Mouse (Mus musculus) G1E (cell line): Measurements from ENCODE around the gene Snrk. TPM values are rescaled to one million over a fixed set of nuclear protein-coding genes. Genes with fewer than 3 reads are reported as not detected.

Experiments used
- ATAC-seq: 2 replicates; pipeline ENCODE4 v1.8.0; 2016; ENCODE audit warnings: mild to moderate bottlenecking; ENCODE audit not compliant: insufficient number of reproducible peaks, poor library complexity, low FRiP score, severe bottlenecking; ENCODE audit errors: extremely low read depth
- DNase-seq: peaks from one replicate; pipeline ENCODE4 v3.0.0; 2012; ENCODE audit warnings: low spot score
- H3K27me3 ChIP-seq: 2 replicates; pipeline ENCODE4 v1.6.1; 2012; ENCODE audit warnings: mild to moderate bottlenecking, low read length, inconsistent platforms; ENCODE audit not compliant: insufficient read depth
- H3K36me3 ChIP-seq: replicated peaks from 2 replicates; pipeline ENCODE3; 2012; ENCODE audit warnings: mild to moderate bottlenecking, inconsistent platforms
- H3K4me1 ChIP-seq: 2 replicates; pipeline ENCODE4 v1.6.1; 2012; ENCODE audit warnings: low read depth, low read length, inconsistent platforms, mixed read lengths; ENCODE audit not compliant: insufficient read depth
- H3K4me3 ChIP-seq: 2 replicates; pipeline ENCODE4 v1.5.1; 2012; ENCODE audit warnings: low read depth, mild to moderate bottlenecking, inconsistent platforms, low read length, moderate library complexity, mixed read lengths
- H3K9me3 ChIP-seq: replicated peaks from 2 replicates; pipeline ENCODE4 v1.6.1; 2012; ENCODE audit warnings: inconsistent platforms
- CTCF ChIP-seq: IDR thresholded peaks from 2 replicates; pipeline ENCODE4 v1.5.1; 2012; ENCODE audit warnings: low read depth, low read length, inconsistent platforms, mixed read lengths
- GATA1 ChIP-seq: IDR thresholded peaks from 2 replicates; pipeline ENCODE4 v1.6.1; 2012; ENCODE audit warnings: borderline replicate concordance, low read length, inconsistent platforms, mixed read lengths
- GATA2 ChIP-seq: IDR thresholded peaks from 2 replicates; pipeline ENCODE4 v1.6.1; 2012; ENCODE audit warnings: low read depth, low read length, inconsistent platforms, borderline replicate concordance
- POLR2AphosphoS5 ChIP-seq: IDR thresholded peaks from 2 replicates; pipeline ENCODE4 v1.6.1; 2012; ENCODE audit warnings: low read depth, low read length, inconsistent platforms; ENCODE audit not compliant: insufficient replicate concordance
- TAL1 ChIP-seq: conservative IDR thresholded peaks from 2 replicates; pipeline ENCODE4 v1.6.1; 2012; ENCODE audit warnings: low read depth, low read length, inconsistent platforms, mixed read lengths
- polyA plus RNA-seq: library from polyadenylated mRNA; stranded (reverse); fragments of >175 nt; gene quantifications from 2 replicates; pipeline ENCODE4 v1.2.3, GENCODE M21; 2012
- total RNA-seq, 2 experiments: library from RNA; stranded (forward) in 1 of 2; stranded (reverse) in 1 of 2; fragments of 200-1000 nt in 1 of 2; fragments of >200 nt in 1 of 2; fragmentation: Nextera tagmentation in 1 of 2; gene quantifications; 2 replicates each; pipeline ENCODE4 v1.2.3; 2014 to 2017

The Snrk gene
- total and polyA plus RNA-seq, 3 experiments = 27.8 to 37.2 (median 29.5) TPM

DNA sequence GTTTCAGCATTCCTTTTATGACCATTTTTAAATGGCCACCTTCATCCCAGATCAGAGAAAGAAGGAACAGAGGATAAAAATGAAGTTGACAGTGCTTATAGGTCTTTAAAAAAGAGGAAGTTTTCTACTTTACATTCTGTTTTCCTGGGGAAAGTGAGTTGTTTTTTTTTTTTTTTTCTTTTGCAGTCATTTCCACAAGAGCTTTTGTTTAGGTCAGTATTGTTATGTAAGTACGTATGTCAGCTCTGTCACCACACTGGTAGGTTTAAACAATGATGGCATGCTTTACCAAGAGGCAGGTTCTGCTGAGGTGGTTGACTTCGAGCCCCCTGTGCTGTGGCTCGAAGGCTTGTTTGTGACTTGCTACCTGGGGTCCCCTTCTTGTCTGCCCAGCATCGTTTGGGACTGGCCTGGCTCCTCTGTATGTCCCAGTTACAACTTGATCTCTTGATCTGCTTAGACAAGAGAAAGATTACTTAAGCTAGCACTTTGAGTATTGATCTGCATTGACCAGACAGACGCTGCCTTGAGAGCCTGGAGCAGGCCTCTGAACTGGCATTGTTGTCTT is 8.7 kb downstream of the Snrk start:
- Histone ChIP-seq H3K4me3 (no peak overlapping the region), H3K27me3 (no peaks in the 10 kb centered on the region), H3K9me3 (no peaks in the 10 kb centered on the region), H3K36me3 (peaks cover 15% of the 10 kb centered on the region), H3K4me1 (peaks cover 18% of the 10 kb centered on the region)
- ATAC-seq (no peak), DNase-seq (no peak)
- TF ChIP-seq TAL1 (no peak), GATA1 (no peak), POLR2AphosphoS5 (no peak), GATA2 (no peak), CTCF (no peak)

DNA sequence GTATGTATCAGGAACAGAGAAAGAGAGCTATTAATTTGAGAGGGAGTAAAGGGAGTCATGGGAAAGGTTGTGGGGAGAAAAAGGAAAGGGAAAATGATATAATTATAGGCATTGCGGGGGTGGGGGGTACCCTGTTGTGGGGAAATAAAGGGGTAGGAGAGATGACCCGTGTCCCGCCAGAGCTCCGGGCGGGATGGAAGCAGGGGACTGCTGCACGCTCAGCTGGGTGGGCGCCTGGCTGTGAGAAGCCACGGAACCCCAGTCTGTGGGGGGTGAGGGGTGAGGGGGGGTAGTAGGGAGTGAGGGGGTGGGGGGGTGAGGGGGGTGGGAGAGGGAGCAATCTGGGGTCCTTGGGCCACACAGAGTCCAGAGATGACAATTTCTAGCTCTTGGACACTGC is 9.7 kb downstream of the Snrk start:
- no peaks in the 10 kb centered on the region for H3K9me3 ChIP-seq
- DNase-seq (no peak), ATAC-seq (no peak)
- TF ChIP-seq GATA2 = no peak
- TF ChIP-seq POLR2AphosphoS5 = no peak
- no peak for TF ChIP-seq GATA1
- no peak for TF ChIP-seq CTCF
- TF ChIP-seq TAL1 = no peak
- no peaks in the 10 kb centered on the region for H3K27me3 ChIP-seq
- H3K4me3 ChIP-seq = no peak overlapping the region
- H3K4me1 ChIP-seq = peaks cover 18% of the 10 kb centered on the region
- peaks cover 10% of the 10 kb centered on the region for H3K36me3 ChIP-seq

DNA sequence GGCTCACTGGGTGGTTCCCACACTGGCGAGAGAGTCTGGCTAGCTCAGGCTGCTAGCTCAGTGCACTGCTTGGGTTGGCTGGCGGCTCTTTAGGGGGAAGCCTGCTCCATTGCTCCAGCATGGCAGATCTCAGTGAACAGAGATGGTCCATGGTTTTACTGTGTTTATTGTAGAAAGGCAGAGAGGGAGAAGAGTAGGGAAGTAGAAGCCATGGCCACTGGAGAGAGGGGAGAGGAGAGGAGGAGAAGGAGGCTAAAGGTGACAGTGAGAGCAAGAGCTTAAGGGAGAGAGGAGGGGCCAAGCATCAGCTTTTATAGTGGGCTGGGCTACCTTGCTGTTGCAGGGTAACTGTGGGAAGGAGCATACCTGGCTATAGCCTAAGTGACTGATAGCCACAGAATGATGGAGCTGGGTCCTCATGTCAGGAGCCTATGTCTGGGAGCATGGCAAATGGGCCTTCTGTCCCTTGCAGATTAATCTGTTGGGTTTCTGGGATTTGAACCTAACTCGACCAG is 10.3 kb downstream of the Snrk start:
- Histone ChIP-seq H3K4me3 (no peak overlapping the region), H3K9me3 (no peaks in the 10 kb centered on the region), H3K27me3 (no peaks in the 10 kb centered on the region), H3K4me1 (peaks cover 18% of the 10 kb centered on the region), H3K36me3 (peaks cover 14% of the 10 kb centered on the region)
- ATAC-seq (no peak), DNase-seq (no peak)
- TF ChIP-seq TAL1 = no peak
- no peak for TF ChIP-seq POLR2AphosphoS5
- TF ChIP-seq GATA2 = no peak
- no peak for TF ChIP-seq CTCF

DNA sequence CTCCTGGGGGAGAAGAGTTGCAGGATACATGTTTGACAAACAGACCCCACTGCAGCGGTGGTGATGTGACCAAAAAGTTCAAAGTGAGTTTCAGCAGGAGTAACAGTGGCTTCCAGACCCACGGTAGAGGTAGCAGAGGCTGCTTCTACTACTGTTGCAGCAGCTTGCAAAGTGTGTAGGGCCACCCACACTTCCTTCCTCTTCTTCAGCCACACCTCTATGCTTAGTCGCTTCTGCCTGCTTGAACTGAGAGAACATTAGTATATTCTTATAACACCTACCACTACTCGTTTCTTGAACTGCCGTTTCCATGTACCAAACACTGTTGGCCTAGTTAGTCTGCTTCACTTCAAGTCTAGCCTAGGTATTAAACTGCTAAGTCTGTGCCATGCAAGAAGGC is 11.6 kb downstream of the Snrk start:
- DNase-seq (no peak), ATAC-seq (no peak)

DNA sequence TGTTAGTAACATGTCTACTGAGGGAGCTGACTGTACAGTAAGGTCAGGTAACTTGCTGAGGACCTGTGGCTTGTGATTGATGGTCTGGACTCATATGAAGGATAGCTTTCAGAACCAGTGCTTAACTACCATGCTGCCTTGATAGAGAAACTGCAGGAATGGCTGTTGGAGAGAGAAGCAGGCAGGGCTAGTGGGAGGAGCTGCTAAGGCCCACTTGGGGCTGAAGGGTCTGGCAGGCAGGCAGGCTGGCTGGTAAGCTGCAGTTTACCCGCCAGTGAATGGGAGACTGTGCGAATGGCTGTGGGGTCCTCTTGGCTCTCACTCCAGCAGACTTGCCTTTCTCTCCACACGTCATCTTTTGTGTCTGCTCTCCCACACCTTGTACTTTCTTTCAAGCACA is 13.6 kb downstream of the Snrk start:
- no peak for ATAC-seq
- no peaks in the 10 kb centered on the region for H3K9me3 ChIP-seq
- no peak overlapping the region for H3K4me3 ChIP-seq
- peaks cover 16% of the 10 kb centered on the region for H3K4me1 ChIP-seq
- peaks cover 29% of the 10 kb centered on the region for H3K36me3 ChIP-seq
- no peak for DNase-seq
- TF ChIP-seq CTCF (no peak), GATA1 (no peak), TAL1 (no peak), GATA2 (no peak), POLR2AphosphoS5 (no peak)
- no peaks in the 10 kb centered on the region for H3K27me3 ChIP-seq

More for the DNA sequence above, 11.6 kb downstream of the Snrk start:
- peaks cover 15% of the 10 kb centered on the region for H3K36me3 ChIP-seq
- peaks cover 18% of the 10 kb centered on the region for H3K4me1 ChIP-seq
- TF ChIP-seq POLR2AphosphoS5 (no peak), GATA1 (no peak), GATA2 (no peak), TAL1 (no peak), CTCF (no peak)
- H3K27me3 ChIP-seq = no peaks in the 10 kb centered on the region
- H3K9me3 ChIP-seq = no peaks in the 10 kb centered on the region
- H3K4me3 ChIP-seq = no peak overlapping the region

DNA sequence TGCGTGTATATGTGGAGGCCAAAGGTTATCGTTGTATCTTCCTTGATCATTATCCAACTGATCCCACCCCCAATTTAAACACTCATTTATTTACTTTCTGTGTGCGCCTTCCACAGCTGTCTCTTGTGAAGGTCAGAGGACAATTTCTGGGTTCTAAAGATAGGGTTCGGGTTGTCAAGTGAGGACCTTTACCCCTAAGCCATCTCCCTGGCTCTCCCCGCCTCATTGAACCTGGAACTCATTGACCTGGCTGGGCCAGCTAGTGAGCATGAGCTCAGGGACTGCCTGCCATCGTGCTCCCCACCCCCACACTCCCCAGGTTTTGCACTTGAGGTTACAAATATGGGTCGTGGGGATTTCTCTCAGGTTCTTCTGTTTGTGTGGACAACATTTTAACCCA is 15.1 kb downstream of the Snrk start:
- TF ChIP-seq TAL1 = no peak
- TF ChIP-seq GATA2 = no peak
- no peak for TF ChIP-seq POLR2AphosphoS5
- no peak for TF ChIP-seq GATA1
- no peak for TF ChIP-seq CTCF
- no peaks in the 10 kb centered on the region for H3K9me3 ChIP-seq
- H3K36me3 ChIP-seq = peaks cover 35% of the 10 kb centered on the region
- peaks cover 8% of the 10 kb centered on the region for H3K4me1 ChIP-seq
- ATAC-seq = no peak
- H3K4me3 ChIP-seq = no peak overlapping the region
- no peak for DNase-seq
- no peaks in the 10 kb centered on the region for H3K27me3 ChIP-seq
